Mouse (Mus musculus) liver (tissue): ENCODE data around the gene Gucd1.
A peak's percentile ranks its signal among the peaks of the same experiment; 100 is the strongest.
"Not testable (repeated sequence)": the region's sequence is repeated elsewhere in the genome, so short reads cannot be mapped to it uniquely, and the experiment has no call there.

Source experiments
- DNase-seq: peaks from one replicate; pipeline ENCODE4 v3.0.0-alpha.2; 2020; ENCODE audit warnings: mixed read lengths

The Gucd1 gene

DNA sequence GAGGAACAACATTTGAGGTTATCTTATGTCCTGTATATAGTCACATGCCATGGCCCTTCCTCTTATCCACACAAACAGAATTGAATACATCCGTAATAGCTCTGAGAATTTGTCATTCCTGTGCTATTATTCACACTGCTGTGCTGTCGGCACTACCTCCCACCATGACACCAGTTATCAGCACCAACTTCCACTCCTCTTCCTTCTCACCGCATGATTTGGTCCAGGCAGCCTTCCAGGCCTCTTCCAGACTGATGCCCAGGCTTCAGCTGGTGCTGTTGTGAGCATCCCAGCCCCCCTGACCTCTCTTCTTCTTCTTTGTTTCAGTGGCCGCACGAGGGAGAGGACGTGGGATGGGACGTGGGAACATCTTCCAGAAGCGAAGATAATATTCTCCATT lies 17.2 kb upstream of the Gucd1 start:
- DNase-seq, result no peak

DNA sequence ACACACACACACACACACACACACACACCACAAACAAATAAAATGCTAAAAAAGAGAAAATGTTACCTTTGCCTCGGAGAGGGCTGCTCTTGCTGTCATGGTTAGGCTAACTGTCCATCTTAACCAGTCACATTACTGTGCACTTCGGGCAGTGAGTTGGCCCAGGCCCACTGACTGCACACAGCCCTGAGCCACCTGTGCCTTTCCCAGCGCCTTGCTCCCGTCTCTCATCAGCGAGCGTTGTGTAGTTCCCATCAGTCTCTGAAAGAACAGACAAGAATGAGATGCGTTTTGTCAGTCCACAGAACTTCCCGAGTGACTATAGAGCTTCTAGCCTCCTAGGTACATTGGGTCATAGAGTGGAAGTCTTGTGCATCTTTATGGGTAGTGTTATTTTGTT lies 16.4 kb upstream of the Gucd1 start:
- DNase-seq, result no peak

DNA sequence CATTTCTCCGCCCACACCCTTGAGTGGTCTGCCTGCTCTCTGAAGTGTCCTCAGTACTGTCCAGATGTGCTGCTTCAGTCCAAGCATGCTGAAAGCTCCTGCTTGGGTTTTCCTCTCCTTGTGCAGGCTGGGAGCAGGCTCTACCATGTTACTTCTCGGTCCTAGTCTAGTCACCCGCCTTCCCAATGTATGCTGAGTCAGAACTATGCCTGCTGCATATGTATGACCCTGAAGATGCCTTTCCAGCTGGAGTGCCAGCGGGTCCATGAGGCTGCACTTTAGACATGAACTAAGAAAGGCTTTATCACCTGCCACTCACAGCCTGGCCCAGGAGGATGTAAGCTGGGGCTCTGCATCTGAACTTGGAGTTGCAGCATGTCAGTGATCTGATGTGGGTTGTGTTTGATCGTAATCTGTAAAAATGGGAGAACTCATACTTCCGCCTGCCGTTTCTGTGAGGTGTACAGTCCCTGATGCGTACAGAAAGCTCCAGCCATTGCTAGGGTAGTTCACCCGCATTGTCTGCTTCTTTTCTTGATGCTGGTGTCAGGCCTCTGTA lies 13.8 kb upstream of the Gucd1 start:
- DNase-seq, result no peak

DNA sequence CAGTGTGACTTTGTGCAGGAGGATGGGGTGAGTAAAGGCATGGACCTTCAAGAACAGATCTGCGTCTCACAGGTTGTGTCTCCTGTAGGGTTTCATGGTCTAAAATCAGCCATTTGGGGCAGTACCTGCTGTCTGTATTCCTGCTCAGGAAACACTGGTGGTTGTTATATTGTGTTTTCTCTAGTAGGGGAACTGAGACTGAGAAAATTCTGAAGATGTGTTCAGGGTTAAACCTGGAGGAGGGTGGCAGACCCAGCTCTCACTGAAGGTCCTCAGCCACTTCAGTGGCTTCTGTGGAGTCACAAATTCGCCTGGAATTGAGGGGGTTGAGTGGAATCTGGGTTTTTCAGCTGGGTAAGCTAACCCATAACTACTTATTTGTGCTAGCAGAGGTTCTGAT lies 12.6 kb upstream of the Gucd1 start:
- no peak for DNase-seq

DNA sequence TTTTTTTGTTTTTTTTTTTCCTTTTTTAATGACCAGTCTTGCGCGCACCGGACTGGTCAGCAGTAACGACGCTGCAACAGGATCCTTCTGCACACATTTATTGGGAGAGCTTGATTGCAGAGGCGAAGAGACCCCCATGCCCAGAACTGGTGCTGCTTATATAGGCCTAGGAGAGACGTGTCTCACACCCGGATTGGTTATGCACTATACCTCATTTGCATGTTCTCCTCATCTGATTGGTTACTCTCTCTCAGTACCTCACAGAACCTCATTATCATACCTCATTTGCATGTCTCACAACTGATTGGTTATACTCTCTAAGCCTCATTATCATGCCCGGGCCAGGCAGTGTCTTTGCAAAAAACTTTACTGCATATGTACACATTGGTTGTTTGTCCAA lies 7.7 kb upstream of the Gucd1 start:
- DNase-seq, result not testable (repeated sequence)

DNA sequence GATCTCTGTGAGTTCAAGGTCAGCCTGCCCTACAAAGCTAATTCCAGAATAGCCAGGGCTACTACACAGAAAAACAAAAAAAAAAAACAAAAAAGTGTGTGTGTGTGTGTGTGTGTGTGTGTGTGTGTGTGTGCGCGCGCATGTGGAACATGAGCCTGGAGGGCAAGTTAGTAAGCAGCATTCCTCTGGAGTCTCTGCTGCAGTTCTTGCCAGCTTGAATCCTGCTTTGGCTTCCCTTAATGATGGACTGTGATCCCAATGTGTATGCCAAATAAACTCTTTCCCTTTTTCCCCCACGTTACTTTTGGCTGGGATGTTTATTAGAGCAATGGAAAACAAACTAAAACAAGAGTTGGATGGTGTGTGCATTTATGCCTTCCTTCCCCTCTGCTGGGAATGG lies 3.9 kb upstream of the Gucd1 start:
- DNase-seq, result no peak

DNA sequence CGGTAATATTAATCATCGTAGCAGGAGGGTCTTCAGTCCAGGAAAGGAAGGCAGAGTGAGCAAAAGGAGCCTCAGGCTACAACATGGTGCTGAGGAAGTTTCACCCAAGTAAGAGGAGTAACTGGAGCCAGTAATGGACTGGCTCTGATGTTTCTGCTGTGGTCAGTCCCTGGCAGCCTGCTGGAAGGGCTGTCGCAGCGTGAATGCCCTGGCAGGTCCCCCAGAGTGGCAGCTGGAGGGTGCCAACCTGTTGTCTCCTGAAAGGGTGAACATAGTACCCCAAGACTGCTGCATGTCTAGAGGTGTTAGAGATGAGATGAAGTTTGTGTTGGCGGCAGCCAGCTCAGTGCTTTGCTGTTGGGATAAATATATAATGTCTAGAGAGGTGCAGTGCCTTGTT lies 2.8 kb upstream of the Gucd1 start:
- DNase-seq, result no peak

DNA sequence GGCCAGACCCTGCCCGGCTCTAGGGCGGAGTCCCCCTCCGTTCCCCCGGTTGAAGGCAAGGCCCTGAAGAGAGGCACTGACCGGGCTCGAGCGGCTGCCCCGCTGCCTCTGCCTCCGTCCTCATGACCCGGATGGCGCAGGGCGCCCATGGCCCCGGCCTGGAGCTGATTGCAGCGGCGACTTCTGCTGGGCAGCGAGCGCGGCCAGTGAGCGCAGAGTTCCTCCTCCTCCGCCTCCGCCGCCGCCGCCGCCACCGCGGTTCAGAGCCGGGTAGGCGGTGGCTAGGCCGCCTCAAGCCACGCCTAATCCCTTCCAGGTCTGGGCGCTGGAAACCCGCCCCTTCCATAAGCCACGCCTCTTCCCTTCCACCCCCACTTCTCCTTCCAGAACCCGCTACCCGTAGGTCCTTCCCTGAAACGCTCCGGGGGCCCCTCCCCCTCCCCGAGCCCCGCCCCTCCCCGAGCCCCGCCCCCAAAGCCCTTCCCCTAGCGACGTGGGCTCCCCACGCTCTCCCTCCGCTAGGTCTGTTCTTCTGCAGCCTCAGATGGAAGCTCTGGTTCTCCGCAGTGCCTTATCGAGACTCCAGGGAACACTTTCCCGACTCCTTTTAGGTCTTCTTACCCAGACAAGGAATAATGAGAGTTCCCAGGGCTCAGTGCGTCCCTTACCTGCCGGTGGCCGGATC lies 557 bp downstream of the Gucd1 start, which contains the start of gene Snrpd3:
Gene Snrpd3 (plus strand): TSS at position 479 of the 685 bp plus-strand sequence.
- DNase-seq, result peak; percentile 99

DNA sequence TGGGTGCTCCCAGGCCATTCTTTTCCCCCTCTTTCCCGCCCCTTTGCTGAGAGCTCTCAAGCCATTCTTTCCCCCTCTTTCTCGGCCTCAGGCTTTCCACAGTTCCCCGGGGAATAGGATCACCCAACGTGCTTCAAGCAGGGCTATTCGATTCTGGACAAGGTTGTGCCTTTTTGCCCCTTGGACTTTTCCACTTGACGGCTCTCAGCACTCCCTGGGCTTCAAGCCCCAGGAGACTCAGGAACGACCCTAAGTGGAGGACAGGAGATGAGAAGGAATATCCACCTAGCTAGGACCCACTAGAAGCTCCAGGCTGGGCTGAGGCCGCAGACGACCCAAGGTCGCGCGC lies 1.1 kb downstream of the Gucd1 start:
- no peak for DNase-seq

DNA sequence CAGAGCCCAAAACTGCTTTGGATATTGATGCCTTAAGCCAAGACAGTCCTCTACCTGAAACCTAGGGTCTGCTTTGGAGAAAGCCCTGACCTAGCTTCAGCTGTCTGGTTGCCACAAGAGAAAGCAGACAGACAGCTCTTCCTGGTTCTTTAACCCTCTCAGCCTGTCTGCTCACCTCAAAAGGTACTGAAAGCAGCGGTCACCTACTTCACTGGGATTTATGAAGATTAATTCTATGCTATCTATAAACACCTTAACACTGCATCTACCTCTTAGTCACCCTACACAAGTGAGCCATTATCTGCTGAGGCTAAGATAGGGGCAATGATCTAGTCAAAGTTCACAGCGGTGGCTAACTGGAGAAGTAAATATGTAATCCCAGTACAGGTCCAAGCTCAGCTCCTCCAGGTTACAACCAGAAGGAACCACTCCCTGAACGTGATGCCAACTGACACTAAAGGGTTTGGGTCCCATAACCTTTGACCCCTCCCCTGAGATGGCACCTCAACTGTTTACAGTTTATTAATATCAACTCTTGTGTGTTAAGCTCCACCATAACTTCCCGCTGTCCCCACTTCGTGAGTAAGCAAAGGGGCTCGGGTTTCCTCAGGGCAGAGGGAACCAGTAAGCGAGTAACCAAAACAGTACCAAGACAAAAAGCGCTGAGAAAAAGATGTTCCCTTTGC lies 1.6 kb downstream of the Gucd1 start:
- DNase-seq, result peak; percentile 34

DNA sequence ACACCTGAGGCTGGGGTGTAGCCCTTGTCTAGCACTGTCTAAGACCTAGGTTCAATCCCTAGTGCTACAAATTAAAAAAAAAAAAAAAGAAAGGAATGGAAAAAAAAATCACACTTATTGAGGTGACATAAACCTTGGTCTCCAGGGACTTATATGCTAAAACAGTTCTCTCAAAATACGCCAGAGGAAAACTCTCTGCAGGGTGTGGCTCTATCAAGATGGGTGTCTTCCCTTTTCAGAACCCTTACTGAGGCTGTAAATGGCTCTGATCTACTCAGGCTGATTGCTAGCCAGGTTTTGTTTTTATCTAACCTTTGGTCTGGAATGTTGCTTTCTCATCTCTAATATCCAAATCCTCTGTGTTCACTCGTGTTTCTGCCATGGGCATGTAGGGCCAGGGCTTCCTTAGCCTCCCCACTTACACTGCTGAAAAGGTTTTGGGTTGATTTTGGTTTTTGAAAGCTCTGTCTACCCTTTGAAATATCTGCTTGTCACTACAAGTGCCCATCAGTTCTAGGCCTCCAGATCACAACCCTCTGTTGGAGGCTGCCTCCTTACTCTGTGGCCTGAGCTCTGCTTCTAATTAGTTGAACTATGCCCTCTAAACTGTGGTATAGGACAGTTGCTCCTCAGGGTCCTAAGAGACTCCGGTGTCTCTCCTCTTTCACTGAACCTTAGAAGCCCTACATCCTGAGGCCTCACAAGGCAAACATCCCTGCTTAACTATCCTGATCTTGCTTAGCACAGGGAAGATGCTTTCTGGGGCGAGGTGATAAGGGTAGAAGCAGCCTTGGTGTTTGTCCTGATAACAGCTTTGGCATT lies 2.3 kb downstream of the Gucd1 start:
- DNase-seq, result peak; percentile 78

DNA sequence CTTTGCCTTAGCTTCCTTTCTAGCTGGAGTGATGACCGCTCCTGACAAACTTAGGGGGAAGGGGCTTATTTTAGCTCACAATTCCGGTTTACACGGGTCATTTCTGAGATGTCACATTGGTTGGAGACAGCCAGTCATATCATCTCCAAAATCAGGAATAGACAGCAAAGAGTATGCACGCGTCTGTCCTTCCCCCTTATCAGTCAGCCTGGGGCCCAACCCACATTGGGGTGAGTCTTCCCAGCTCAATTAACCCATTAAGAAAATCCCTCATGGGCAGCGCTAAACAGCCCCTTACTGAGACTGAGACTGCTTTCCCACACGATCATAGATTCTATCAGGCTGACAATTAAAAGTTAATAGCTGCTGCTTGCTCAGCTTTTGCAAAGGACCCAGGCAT lies 3.4 kb downstream of the Gucd1 start:
- DNase-seq, result peak; percentile 82

DNA sequence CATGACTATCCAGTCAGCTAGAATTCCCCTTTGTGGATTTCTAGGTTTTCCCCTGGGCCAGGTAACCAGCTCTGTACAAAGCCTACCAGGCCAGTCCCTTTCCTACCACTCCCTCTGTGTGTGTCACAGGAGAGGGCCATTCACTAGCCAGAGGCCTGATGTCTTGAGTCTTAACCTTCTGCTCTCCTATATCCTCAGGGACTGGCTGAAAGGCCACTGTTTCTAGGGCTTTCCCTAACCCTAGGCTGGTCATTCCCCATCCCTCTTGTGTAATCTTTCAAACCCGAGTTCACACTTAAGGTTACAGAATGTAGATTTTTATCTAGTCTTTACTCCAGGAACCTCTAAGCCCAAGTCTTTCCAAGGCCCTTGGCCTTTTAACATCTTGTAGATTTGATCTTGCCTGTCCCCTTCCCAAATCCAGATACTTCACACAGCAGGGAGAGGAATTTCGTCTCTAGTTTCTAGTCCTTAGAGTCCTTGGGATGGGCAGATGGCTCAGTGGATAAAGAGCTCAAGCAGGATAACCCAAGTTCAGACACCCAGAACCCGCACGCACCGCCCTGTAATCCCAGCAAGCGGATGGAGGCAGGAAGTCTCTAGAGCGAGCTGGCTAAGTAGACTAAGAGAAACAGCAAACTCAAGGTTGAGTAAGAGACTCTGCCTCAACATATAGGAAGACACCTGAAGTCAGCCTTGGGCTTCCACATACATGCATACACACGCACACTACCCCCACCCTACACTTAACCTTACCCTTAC lies 4.3 kb downstream of the Gucd1 start:
- no peak for DNase-seq

DNA sequence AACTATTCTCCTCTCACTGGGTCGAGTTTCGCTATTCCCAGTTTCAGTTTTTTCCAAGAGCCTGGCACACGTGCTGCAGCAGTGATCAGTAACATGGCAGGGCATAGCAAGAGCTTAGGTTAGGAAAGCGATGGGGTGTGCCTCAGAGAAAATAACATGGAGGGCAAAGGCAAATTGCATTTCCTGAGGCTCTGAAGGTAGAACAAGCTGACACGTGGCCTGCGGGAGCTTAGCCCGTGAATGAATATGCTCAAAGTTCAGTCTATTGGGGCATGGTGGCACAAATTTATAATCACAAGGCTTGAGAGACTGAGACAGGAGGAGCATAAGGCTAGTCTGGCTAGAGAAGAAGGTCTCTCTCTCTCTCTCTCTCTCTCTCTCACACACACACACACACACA lies 5.0 kb downstream of the Gucd1 start:
- DNase-seq, result no peak

DNA sequence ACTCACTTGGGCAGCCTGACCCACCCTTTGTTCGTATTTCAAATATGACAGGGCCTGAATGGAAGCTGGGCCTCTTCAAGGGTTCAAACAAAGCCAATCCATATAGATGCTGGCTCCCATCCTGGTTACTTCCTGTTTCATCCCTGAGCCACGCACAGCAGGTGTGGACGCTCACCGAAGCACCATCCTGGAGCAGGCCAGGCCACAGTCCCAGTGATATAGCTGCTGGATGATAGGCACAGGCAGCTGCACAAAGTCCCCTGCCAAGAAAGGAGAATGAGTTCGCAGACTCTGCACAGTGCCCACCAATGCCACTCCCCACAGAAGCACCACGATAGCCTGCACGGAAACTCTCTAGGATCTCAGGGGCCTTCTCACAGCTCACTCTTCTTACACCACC lies 5.9 kb downstream of the Gucd1 start:
- DNase-seq, result no peak

DNA sequence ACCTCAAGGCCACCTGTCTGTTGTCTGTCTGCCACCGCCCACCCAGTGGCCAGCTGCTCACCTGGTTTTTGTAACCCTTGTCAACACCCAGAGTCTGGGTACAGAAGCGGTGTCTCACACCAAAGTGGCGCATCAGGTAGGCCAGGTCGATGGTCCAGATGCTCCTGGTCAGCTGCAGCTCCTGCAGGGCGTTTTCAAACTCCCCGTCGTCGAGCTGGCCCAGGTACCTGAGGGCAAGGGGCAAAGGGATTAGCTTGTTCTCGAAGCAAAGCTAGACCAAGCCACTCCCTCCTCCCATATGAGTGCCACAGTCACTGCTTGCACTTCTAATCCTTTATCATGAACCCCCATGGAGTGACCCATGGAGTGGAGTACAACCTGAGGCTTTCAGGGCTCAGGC lies 6.7 kb downstream of the Gucd1 start:
- no peak for DNase-seq

DNA sequence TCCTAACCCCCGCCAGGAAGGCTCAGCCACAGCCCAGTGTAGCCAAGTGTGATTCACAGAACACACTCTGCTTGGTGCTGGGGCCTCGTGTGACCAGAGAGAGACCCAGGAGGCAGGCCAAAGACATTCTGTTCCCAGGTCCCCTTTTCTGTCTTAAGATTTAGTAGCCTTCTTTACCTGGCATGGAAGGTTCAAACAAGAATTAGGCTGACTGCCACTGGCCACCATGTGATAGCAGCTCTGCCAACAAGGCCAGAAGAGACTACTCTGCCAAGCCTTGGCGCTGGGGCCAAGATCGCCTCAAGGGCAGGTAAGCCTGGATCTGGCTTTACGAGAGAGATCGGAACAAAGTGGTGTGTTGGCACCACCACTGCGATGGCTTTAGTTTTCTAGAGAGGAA lies 7.3 kb downstream of the Gucd1 start:
- no peak for DNase-seq

DNA sequence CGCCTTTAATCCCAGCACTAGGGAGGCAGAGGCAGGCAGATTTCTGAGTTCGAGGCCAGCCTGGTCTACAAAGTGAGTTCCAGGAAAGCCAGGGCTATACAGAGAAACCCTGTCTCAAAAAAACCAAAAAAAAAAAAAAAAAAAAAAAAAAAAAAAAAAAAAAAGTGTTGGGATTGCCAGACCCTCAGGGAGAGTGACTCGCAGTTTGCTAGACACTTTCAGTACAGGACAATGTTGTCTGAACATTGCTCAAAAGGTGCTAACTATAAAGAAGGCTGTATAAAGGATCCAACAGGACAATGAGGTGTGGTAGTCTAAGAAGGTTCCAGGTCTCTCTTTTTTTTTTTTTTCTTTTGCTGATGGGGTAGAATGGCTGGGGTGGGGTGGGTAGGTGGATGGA lies 11.8 kb downstream of the Gucd1 start:
- DNase-seq, result not testable (repeated sequence)

DNA sequence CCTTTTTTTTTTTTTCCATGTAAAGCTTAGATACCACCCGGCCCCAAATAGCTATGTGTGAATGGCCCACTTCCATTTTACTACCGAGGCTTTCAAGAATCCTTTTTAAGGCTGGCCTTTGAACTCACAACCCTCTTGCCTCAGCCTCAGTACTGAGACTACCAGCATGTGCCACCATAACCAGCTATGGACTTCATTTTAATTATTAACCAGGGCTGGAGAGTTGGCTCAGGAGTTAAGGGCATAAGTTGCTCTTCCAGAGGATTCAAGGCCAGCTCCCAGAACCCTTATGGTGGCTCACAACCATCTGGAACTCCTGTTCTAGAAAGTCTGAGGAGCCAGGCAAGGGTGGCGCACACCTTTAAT lies 12.7 kb downstream of the Gucd1 start:
- no peak for DNase-seq

DNA sequence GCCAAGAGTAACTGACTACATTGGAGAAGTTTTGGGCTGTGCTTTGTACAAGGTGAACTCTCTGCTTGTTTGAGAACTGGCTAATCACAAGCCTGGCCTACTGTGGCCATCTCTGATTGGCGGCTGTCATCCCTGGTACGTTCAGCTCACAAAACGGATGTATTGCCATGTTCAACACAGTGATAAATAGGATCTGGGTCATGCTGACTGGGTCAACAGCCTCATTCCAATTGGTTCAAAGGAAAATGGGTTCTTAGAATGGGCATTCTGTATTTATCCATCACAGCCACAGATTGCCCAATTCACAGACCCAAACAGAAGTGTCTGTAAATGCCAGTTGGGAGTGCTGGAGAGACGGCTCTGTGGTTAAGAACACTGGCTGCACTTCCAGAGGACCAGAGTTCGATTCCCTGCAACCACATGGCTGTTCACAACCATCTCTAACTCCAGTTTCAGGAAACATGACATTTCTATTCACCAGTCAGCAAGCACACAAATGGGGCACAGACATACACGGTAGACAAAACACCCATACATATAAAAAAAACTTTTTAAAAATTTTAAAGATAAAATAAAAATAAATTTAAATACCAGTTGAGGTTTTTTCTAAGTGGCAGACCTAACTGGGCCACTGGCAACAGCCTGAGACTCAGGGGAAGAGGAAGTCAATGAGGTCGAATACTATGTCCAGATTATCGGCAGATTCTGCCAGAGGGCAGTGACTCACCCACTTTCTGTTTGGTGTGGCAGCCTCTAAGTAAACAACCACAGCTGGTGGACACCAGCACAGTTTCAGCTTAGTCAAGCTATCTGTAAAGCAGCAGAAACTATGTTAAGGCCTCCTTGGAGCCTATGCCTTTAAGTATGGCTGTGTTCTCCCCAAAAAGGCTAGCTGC lies 13.3 kb downstream of the Gucd1 start:
- peak; percentile 44 for DNase-seq

DNA sequence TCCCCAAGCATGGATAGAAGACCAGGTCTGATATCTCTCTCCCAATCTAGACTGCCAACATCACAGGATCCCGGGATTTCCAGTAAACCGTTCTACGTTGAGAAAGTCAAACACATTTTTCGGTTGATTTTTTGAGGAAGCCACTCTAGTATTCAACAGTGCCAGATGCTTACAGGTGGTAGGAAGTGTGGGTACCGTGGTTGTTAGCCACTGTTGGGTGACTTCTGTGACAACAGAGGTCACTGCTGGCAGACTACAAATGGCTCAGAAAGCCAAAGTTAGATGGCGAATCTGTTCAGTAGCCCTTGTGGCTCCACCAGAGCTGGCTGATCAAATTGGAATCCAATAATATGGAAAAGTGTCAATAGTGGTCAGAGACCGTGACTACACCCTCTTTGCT lies 14.1 kb downstream of the Gucd1 start:
- DNase-seq, result no peak

DNA sequence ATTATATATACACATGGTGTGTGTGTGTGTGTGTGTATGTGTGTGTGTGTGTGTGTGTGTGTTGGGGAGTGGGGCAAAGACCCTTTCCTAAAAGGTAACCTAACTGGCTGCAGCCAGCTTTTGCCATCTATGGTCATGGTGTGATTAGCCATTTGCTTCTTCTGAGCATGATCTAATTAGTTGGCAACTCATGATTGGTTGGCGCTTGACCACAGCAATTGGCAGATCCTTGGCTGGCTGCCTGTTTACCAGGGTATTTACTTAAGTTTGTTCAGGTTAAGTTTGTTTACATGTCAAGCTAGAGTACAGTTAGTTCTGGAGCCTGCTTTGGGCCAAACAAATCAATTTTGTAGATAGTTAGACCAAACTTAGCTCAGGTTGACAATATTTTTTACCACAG lies 16.1 kb downstream of the Gucd1 start:
- no peak for DNase-seq
